Mouse (Mus musculus): ENCODE results near the gene Gpn2. TPM values are rescaled to one million over a fixed set of nuclear protein-coding genes. Genes with fewer than 3 reads are reported as not detected.

Gene Gpn2
- polyA plus RNA-seq, 1 experiment from 2014 or later, result 16.1 TPM

- Histone ChIP-seq H3K27ac (ENCODE audit: low read depth, low read length) (no peak overlapping the region), H3K36me3 (ENCODE audit: control insufficient read depth, insufficient read depth) (peaks cover 18% of the 10 kb centered on the region; the same call in 1 of the 2 replicates), H3K9ac (ENCODE audit: low read depth, low read length) (no peak overlapping the region), H3K4me3 (ENCODE audit: low read depth, low read length) (no peak overlapping the region), H3K9me3 (ENCODE audit: control insufficient read depth) (no peaks in the 10 kb centered on the region), H3K27me3 (replicated peaks; ENCODE audit: control insufficient read depth, insufficient read depth, low read length) (no peaks in the 10 kb centered on the region), H3K4me1 (replicated peaks; ENCODE audit: control insufficient read depth, insufficient read depth, low read length) (no peaks in the 10 kb centered on the region), H3K4me2 (replicated peaks; ENCODE audit: low read depth) (no peak overlapping the region)
- 80% methylated on average over 2 of the region's 2 CpGs for WGBS
- ATAC-seq, result no peak
- TF ChIP-seq CTCF (IDR thresholded peaks at IDR 0.05; ENCODE audit: low read depth), result no peak
These were observed 44.4 kb downstream of the Gpn2 start for GRCm38 (mm10) chr4:133628517-133628916.

- ATAC-seq, result no peak
- H3K36me3 ChIP-seq (ENCODE audit: control insufficient read depth, insufficient read depth), result peaks cover 18% of the 10 kb centered on the region; the same call in 1 of the 2 replicates
- no peak overlapping the region for H3K4me2 ChIP-seq (replicated peaks; ENCODE audit: low read depth)
- no peak overlapping the region for H3K27ac ChIP-seq (ENCODE audit: low read depth, low read length)
- no peak for TF ChIP-seq CTCF (IDR thresholded peaks at IDR 0.05; ENCODE audit: low read depth)
- no peak overlapping the region for H3K9ac ChIP-seq (ENCODE audit: low read depth, low read length)
- no peaks in the 10 kb centered on the region for H3K9me3 ChIP-seq (ENCODE audit: control insufficient read depth)
- H3K4me3 ChIP-seq (ENCODE audit: low read depth, low read length), result no peak overlapping the region
- no peaks in the 10 kb centered on the region for H3K27me3 ChIP-seq (replicated peaks; ENCODE audit: control insufficient read depth, insufficient read depth, low read length)
- 75% methylated on average over 7 of the region's 7 CpGs for WGBS
- no peaks in the 10 kb centered on the region for H3K4me1 ChIP-seq (replicated peaks; ENCODE audit: control insufficient read depth, insufficient read depth, low read length)
These were observed 45.0 kb downstream of the Gpn2 start for GRCm38 (mm10) chr4:133629191-133629590.

GRCm38 (mm10) chr4:133630326-133630920 lies 46.3 kb downstream of the Gpn2 start:
- WGBS, result 92% methylated on average over 8 of the region's 8 CpGs

GRCm38 (mm10) chr4:133631071-133631768 lies 47.1 kb downstream of the Gpn2 start:
- Histone ChIP-seq H3K4me1 (replicated peaks; ENCODE audit: control insufficient read depth, insufficient read depth, low read length) (no peaks in the 10 kb centered on the region), H3K27me3 (replicated peaks; ENCODE audit: control insufficient read depth, insufficient read depth, low read length) (no peaks in the 10 kb centered on the region), H3K4me2 (replicated peaks; ENCODE audit: low read depth) (peak overlapping the region; percentile 93), H3K4me3 (ENCODE audit: low read depth, low read length) (no peak overlapping the region), H3K36me3 (ENCODE audit: control insufficient read depth, insufficient read depth) (peaks cover 7% of the 10 kb centered on the region; the same call in 1 of the 2 replicates), H3K9me3 (ENCODE audit: control insufficient read depth) (no peaks in the 10 kb centered on the region), H3K9ac (ENCODE audit: low read depth, low read length) (no peak overlapping the region), H3K27ac (ENCODE audit: low read depth, low read length) (no peak overlapping the region)
- no peak for ATAC-seq
- WGBS, result 73% methylated on average over 14 of the region's 14 CpGs
- TF ChIP-seq CTCF (IDR thresholded peaks at IDR 0.05; ENCODE audit: low read depth), result no peak

More at GRCm38 (mm10) chr4:133630326-133630920, 46.3 kb downstream of the Gpn2 start:
- Histone ChIP-seq H3K4me3 (ENCODE audit: low read depth, low read length) (no peak overlapping the region), H3K4me1 (replicated peaks; ENCODE audit: control insufficient read depth, insufficient read depth, low read length) (no peaks in the 10 kb centered on the region), H3K4me2 (replicated peaks; ENCODE audit: low read depth) (peak overlapping the region; percentile 93; the same call in 1 of the 2 replicates), H3K9me3 (ENCODE audit: control insufficient read depth) (no peaks in the 10 kb centered on the region), H3K36me3 (ENCODE audit: control insufficient read depth, insufficient read depth) (peaks cover 15% of the 10 kb centered on the region; the same call in 1 of the 2 replicates), H3K27me3 (replicated peaks; ENCODE audit: control insufficient read depth, insufficient read depth, low read length) (no peaks in the 10 kb centered on the region), H3K9ac (ENCODE audit: low read depth, low read length) (no peak overlapping the region), H3K27ac (ENCODE audit: low read depth, low read length) (no peak overlapping the region)
- no peak for TF ChIP-seq CTCF (IDR thresholded peaks at IDR 0.05; ENCODE audit: low read depth)
- no peak for ATAC-seq

- H3K36me3 ChIP-seq (ENCODE audit: control insufficient read depth, insufficient read depth), result peaks cover under 1% of the 10 kb centered on the region; the same call in 1 of the 2 replicates
- WGBS, result 56% methylated on average over 9 of the region's 9 CpGs
- H3K4me1 ChIP-seq (replicated peaks; ENCODE audit: control insufficient read depth, insufficient read depth, low read length), result no peaks in the 10 kb centered on the region
- no peaks in the 10 kb centered on the region for H3K9me3 ChIP-seq (ENCODE audit: control insufficient read depth)
- H3K4me2 ChIP-seq (replicated peaks; ENCODE audit: low read depth), result peak overlapping the region; percentile 93
- ATAC-seq, result no peak
- no peaks in the 10 kb centered on the region for H3K27me3 ChIP-seq (replicated peaks; ENCODE audit: control insufficient read depth, insufficient read depth, low read length)
- no peak for TF ChIP-seq CTCF (IDR thresholded peaks at IDR 0.05; ENCODE audit: low read depth)
- peak overlapping the region; percentile 82 for H3K9ac ChIP-seq (ENCODE audit: low read depth, low read length)
- H3K27ac ChIP-seq (ENCODE audit: low read depth, low read length), result no peak overlapping the region
- peak overlapping the region; percentile 68 for H3K4me3 ChIP-seq (ENCODE audit: low read depth, low read length)
These were observed 47.7 kb downstream of the Gpn2 start for GRCm38 (mm10) chr4:133631769-133632411.

All from intestine, postnatal 0 days (tissue).